Mouse (Mus musculus): ENCODE results near the gene Spdya.
A peak's percentile ranks its signal among the peaks of the same experiment; 100 is the strongest.

The Spdya gene

GRCm38 (mm10) chr17:71636786-71637185, 84.9 kb downstream of the Spdya start:
- DNase-seq: no peak

DNA sequence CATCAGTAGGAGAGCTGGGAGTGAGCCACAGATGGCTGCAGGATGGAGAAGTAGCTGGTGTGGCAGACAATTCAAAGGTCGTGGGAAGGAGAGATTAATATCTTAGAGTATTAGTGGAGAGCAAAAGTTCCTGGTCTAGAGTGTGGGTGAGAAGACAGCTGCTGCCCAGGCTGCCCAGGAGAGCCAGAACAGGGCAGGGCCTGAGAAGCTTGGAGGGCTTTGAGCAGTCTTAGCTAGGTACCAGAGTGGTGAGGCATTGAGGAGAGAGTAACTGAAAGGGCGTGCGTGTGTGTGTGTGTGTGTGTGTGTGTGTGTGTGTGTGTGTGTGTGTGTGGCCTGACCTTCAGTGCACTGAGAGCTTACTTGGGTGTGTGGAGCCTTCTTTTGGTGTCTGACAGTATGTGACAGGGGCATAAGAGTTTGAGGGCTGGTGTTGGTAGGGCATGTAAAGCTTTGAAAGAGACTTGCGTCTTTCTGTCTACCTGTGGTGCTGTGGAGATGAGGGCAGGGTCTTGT, 85.9 kb downstream of the Spdya start:
- DNase-seq: no peak

DNA sequence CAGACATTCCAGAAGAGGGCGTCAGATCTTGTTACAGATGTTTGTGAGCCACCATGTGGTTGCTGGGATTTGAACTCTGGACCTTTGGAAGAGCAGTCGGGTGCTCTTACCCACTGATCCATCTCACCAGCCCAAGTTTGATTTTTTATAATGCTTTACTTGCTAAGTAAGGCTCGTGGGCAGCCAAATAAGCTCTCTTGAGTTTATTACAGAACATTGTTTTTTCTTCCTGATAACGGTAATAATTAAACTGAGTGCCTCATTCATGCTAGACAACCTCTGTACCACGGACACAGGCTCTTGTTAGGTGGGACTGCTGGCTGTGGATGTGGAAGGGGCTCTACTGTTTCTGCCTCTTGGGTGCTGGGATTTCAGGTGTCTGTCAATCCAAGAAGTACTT, 87.2 kb downstream of the Spdya start:
- peak in 1 of 2 experiments; percentile 11 for DNase-seq
